Mouse (Mus musculus): ENCODE results near the gene Nup93. TPM values are rescaled to one million over a fixed set of nuclear protein-coding genes. Genes with fewer than 3 reads are reported as not detected.

Gene Nup93
- polyA plus RNA-seq, 1 experiment from 2014 or later = 103 TPM

DNA sequence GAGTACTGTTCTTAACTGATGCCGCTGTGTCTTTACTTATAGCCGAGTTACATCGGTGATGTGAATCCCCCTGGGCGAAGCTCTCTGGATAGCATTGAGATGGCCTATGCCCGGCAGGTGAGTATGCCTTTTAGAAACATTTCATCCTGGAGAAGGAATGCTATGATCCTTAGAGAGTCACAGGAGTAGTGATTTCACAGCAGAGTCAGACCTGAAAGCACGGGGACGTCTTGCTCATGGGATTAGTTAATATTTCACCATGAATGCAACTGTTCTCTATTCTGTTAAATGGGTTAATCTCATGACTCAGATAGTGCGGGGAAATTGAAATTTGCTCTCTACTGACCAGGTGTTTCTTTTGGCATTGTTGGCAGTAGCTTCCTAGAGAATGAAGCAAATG is 78.3 kb downstream of the Nup93 start:
- 91% methylated on average over 8 of the region's 8 CpGs for WGBS
- ATAC-seq (ENCODE audit: low FRiP score, low TSS enrichment) = no peak
- Histone ChIP-seq H3K36me3 (ENCODE audit: control insufficient read depth, insufficient read depth, low read length) (no peaks in the 10 kb centered on the region; the same call in 1 of the 2 replicates), H3K4me2 (replicated peaks; ENCODE audit: low read depth, low read length) (no peak overlapping the region), H3K9ac (ENCODE audit: low read depth, low read length) (no peak overlapping the region), H3K27me3 (ENCODE audit: control insufficient read depth, insufficient read depth, low read length) (no peaks in the 10 kb centered on the region), H3K9me3 (ENCODE audit: control insufficient read depth, low read length) (no peaks in the 10 kb centered on the region), H3K4me1 (ENCODE audit: control insufficient read depth, insufficient read depth, low read length) (no peaks in the 10 kb centered on the region), H3K27ac (ENCODE audit: low read depth, low read length) (no peak overlapping the region), H3K4me3 (ENCODE audit: low read length) (no peak overlapping the region)

DNA sequence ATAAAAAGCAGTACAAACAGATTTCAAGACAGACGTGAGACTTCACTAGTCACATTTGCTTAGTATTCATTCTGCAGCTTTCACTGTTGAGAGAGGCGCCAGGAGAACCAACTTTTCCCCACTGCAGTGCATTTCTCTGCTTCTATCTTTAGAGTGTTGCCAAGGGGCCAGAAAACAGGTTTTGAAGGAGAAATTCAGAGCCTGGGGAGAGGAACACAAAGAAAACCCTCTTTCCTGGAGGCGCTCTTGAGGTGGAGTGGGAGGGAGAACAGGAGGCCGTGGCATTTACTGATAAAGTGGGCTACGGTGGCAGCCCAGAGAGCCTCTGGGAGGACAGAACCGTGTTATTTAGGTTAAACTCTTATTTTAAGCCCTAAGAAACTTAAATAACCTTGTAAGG is 81.3 kb downstream of the Nup93 start:
- ATAC-seq (ENCODE audit: low FRiP score, low TSS enrichment) = no peak
- Histone ChIP-seq H3K9ac (ENCODE audit: low read depth, low read length) (no peak overlapping the region), H3K9me3 (ENCODE audit: control insufficient read depth, low read length) (no peaks in the 10 kb centered on the region), H3K4me3 (ENCODE audit: low read length) (no peak overlapping the region), H3K4me2 (replicated peaks; ENCODE audit: low read depth, low read length) (no peak overlapping the region), H3K4me1 (ENCODE audit: control insufficient read depth, insufficient read depth, low read length) (no peaks in the 10 kb centered on the region), H3K27ac (ENCODE audit: low read depth, low read length) (no peak overlapping the region), H3K27me3 (ENCODE audit: control insufficient read depth, insufficient read depth, low read length) (no peaks in the 10 kb centered on the region), H3K36me3 (ENCODE audit: control insufficient read depth, insufficient read depth, low read length) (no peaks in the 10 kb centered on the region; the same call in 1 of the 2 replicates)
- WGBS = 86% methylated on average over 6 of the region's 6 CpGs

DNA sequence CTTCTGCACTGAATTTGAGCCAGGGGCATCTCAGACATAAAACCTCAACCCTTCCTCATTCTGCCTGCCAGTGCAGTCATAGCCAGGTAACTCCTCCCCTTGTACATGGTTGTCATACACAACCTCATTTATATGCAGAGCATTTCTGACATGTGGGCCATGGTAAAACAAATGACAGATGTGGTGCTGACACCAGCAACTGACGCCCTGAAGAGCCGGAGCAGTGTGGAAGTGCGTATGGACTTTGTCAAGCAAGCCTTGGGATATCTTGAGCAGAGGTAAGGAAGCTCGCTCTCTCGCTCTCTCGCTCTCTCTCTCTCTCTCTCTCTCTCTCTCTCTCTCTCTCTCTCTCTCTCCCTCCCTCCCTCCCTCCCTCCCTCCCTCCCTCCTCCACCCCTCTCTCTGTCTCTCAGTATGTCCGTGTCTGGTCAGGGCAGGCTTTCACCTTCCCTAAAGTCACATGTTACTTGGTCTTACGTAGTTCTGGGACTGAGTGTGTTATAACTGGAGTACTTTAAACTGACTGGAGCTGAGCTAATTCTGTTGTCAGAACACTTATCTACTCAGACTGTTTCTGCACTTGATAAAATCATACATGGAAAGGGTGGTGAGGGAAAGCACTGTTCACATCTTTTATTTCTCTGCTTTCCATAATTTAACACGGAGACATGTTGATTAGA is 82.1 kb downstream of the Nup93 start:
- Histone ChIP-seq H3K36me3 (ENCODE audit: control insufficient read depth, insufficient read depth, low read length) (no peaks in the 10 kb centered on the region; the same call in 1 of the 2 replicates), H3K4me3 (ENCODE audit: low read length) (no peak overlapping the region), H3K27ac (ENCODE audit: low read depth, low read length) (no peak overlapping the region), H3K27me3 (ENCODE audit: control insufficient read depth, insufficient read depth, low read length) (no peaks in the 10 kb centered on the region), H3K4me1 (ENCODE audit: control insufficient read depth, insufficient read depth, low read length) (no peaks in the 10 kb centered on the region), H3K9ac (ENCODE audit: low read depth, low read length) (no peak overlapping the region), H3K4me2 (replicated peaks; ENCODE audit: low read depth, low read length) (no peak overlapping the region), H3K9me3 (ENCODE audit: control insufficient read depth, low read length) (no peaks in the 10 kb centered on the region)
- 76% methylated on average over 9 of the region's 9 CpGs for WGBS
- no peak for ATAC-seq (ENCODE audit: low FRiP score, low TSS enrichment)

DNA sequence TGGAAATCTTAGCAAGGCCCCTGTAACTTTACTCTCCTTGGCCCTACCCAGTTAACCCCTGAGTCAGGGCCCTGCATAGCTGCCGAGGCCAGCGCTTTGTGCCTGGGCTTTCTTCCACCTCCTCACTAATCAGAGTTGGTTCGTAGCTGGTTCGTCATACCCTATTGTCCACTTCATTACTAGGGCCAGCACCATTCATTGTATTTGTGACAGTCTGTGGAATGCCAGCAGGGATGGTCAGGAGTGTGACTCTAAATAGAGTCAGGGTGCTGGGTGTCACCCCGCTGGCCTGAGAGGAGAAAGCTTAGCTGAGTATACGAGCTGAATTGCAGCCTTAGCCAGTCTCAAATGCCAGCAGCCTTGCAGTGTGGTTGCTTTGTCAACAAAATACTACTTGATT is 82.7 kb downstream of the Nup93 start:
- peaks cover 6% of the 10 kb centered on the region for H3K36me3 ChIP-seq (ENCODE audit: control insufficient read depth, insufficient read depth, low read length)
- no peaks in the 10 kb centered on the region for H3K9me3 ChIP-seq (ENCODE audit: control insufficient read depth, low read length)
- no peak overlapping the region for H3K4me2 ChIP-seq (replicated peaks; ENCODE audit: low read depth, low read length)
- H3K4me1 ChIP-seq (ENCODE audit: control insufficient read depth, insufficient read depth, low read length) = no peaks in the 10 kb centered on the region
- no peak overlapping the region for H3K9ac ChIP-seq (ENCODE audit: low read depth, low read length)
- no peak for ATAC-seq (ENCODE audit: low FRiP score, low TSS enrichment)
- H3K4me3 ChIP-seq (ENCODE audit: low read length) = no peak overlapping the region
- WGBS = 52% methylated on average over 6 of the region's 6 CpGs
- H3K27ac ChIP-seq (ENCODE audit: low read depth, low read length) = no peak overlapping the region
- no peaks in the 10 kb centered on the region for H3K27me3 ChIP-seq (ENCODE audit: control insufficient read depth, insufficient read depth, low read length)

DNA sequence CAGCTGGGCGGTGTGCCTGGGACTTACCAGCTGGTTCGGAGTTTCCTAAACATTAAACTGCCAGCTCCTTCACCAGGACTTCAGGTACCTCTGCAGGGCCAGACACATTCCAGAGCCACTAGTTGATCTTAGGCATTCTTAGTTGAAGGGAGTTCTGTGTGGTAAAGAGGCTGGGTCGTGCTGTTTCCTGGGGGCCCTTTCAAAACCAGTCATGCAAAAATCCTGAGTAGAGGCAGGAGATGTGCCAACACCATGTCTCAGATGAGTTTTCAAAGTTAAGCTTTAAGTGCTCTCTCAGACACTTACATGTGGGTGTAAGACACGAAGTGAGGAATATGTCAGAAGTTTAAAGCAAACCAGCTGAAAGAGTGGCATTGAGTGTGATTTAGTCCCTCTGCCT is 86.4 kb downstream of the Nup93 start:
- WGBS = 66% methylated on average over 4 of the region's 4 CpGs
- H3K36me3 ChIP-seq (ENCODE audit: control insufficient read depth, insufficient read depth, low read length) = peaks cover 36% of the 10 kb centered on the region
- no peaks in the 10 kb centered on the region for H3K9me3 ChIP-seq (ENCODE audit: control insufficient read depth, low read length)
- H3K9ac ChIP-seq (ENCODE audit: low read depth, low read length) = no peak overlapping the region
- H3K4me3 ChIP-seq (ENCODE audit: low read length) = no peak overlapping the region
- H3K4me2 ChIP-seq (replicated peaks; ENCODE audit: low read depth, low read length) = no peak overlapping the region
- no peaks in the 10 kb centered on the region for H3K27me3 ChIP-seq (ENCODE audit: control insufficient read depth, insufficient read depth, low read length)
- ATAC-seq (ENCODE audit: low FRiP score, low TSS enrichment) = no peak
- no peak overlapping the region for H3K27ac ChIP-seq (ENCODE audit: low read depth, low read length)
- H3K4me1 ChIP-seq (ENCODE audit: control insufficient read depth, insufficient read depth, low read length) = no peaks in the 10 kb centered on the region

DNA sequence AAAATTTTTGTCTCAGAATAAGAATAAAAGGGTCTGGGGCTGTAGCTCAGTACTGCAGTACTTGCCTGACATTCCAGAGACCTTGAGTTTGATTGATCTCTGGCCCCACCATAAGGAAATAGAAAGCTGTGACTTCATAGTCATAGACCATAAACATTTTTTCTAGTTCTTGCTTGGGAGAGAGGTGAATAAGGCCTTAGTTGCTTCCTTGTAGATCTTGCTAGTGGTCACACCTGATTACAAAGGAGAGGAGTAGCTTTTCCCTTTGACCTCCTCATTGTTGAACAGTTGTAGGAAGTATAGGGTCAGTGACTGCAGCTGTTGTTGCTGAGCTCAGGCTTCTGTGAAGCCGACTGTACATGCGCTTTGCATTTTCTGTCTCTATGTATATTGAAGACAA is 90.0 kb downstream of the Nup93 start:
- Histone ChIP-seq H3K4me1 (ENCODE audit: control insufficient read depth, insufficient read depth, low read length) (no peaks in the 10 kb centered on the region), H3K9ac (ENCODE audit: low read depth, low read length) (no peak overlapping the region), H3K27me3 (ENCODE audit: control insufficient read depth, insufficient read depth, low read length) (no peaks in the 10 kb centered on the region), H3K36me3 (ENCODE audit: control insufficient read depth, insufficient read depth, low read length) (peaks cover 55% of the 10 kb centered on the region), H3K9me3 (ENCODE audit: control insufficient read depth, low read length) (no peaks in the 10 kb centered on the region), H3K4me3 (ENCODE audit: low read length) (no peak overlapping the region), H3K4me2 (replicated peaks; ENCODE audit: low read depth, low read length) (no peak overlapping the region), H3K27ac (ENCODE audit: low read depth, low read length) (no peak overlapping the region)
- WGBS = 95% methylated on average over 2 of the region's 2 CpGs
- no peak for ATAC-seq (ENCODE audit: low FRiP score, low TSS enrichment)

DNA sequence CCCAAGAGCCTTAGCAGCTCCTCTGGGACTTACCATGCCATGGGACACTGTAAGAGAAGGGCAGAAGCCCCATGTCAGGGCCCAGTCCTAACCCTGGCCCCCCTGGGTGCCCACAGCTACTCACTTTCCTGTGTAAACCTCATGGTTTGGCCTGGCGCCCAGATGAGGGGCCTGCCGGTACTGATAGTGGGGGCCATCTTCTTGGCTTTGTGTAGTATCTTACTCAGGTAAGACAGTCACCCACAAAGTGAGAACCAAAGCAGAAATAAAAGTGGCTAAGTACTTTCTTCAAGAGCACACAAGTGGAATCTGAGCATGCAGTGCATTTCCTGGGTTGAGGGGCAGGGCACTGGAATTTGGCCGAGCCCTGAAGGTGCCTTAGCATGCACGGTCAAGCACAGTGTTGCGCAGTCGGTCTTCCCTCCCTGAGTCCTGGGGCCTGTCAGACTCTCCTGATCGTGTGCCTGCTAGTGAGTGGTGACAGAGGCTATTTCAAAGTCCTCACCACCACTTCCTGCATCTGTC is 92.7 kb downstream of the Nup93 start:
- no peak overlapping the region for H3K4me3 ChIP-seq (ENCODE audit: low read length)
- H3K27ac ChIP-seq (ENCODE audit: low read depth, low read length) = no peak overlapping the region
- H3K27me3 ChIP-seq (ENCODE audit: control insufficient read depth, insufficient read depth, low read length) = no peaks in the 10 kb centered on the region
- no peak overlapping the region for H3K4me2 ChIP-seq (replicated peaks; ENCODE audit: low read depth, low read length)
- ATAC-seq (ENCODE audit: low FRiP score, low TSS enrichment) = no peak
- 90% methylated on average over 7 of the region's 7 CpGs for WGBS
- no peak overlapping the region for H3K9ac ChIP-seq (ENCODE audit: low read depth, low read length)
- H3K4me1 ChIP-seq (ENCODE audit: control insufficient read depth, insufficient read depth, low read length) = no peaks in the 10 kb centered on the region
- peaks cover 61% of the 10 kb centered on the region for H3K36me3 ChIP-seq (ENCODE audit: control insufficient read depth, insufficient read depth, low read length)
- no peaks in the 10 kb centered on the region for H3K9me3 ChIP-seq (ENCODE audit: control insufficient read depth, low read length)

DNA sequence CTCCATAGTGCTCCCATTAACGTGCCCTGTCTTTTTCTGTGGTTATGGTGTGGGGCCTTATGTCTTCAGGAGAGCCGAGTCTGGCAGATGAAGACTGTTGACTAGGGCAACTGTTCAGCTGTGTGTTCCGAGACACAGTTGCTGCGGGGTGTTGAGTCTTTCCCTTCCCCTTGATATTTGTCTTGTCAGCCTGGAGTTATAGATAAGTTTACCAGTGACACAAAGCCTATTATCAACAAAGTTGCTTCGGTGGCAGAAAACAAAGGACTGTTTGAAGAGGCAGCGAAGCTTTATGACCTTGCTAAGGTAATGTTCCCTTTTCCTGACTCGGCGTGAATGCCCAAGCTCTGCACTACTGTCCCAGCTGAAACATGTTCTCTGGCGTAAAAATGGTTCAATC is 93.3 kb downstream of the Nup93 start:
- H3K27ac ChIP-seq (ENCODE audit: low read depth, low read length) = no peak overlapping the region
- no peak for ATAC-seq (ENCODE audit: low FRiP score, low TSS enrichment)
- no peaks in the 10 kb centered on the region for H3K27me3 ChIP-seq (ENCODE audit: control insufficient read depth, insufficient read depth, low read length)
- no peak overlapping the region for H3K4me3 ChIP-seq (ENCODE audit: low read length)
- H3K4me1 ChIP-seq (ENCODE audit: control insufficient read depth, insufficient read depth, low read length) = no peaks in the 10 kb centered on the region
- H3K36me3 ChIP-seq (ENCODE audit: control insufficient read depth, insufficient read depth, low read length) = peaks cover 59% of the 10 kb centered on the region
- WGBS = 85% methylated on average over 9 of the region's 9 CpGs
- no peak overlapping the region for H3K4me2 ChIP-seq (replicated peaks; ENCODE audit: low read depth, low read length)
- H3K9ac ChIP-seq (ENCODE audit: low read depth, low read length) = no peak overlapping the region
- H3K9me3 ChIP-seq (ENCODE audit: control insufficient read depth, low read length) = no peaks in the 10 kb centered on the region

DNA sequence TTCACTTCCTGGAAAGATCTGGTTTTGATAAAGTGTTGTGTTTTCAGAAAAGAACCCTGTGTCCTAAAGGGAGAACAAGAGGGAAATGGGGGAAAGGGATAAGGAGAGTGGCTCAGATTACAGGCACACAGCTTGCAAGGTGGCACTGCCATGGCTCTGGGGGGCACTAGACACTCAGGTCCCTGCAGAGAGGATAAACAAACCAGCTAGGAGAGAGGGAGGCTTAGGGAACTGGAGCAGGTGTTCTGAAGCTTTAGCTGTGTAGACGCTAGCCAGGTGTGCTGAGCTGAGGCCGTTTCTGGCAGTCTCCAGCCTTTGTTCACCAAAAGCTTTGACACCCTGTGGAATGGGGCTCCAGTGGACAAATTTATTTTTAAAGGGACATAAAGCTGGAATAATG is 99.7 kb downstream of the Nup93 start:
- H3K36me3 ChIP-seq (ENCODE audit: control insufficient read depth, insufficient read depth, low read length) = peaks cover 19% of the 10 kb centered on the region; the same call in 1 of the 2 replicates
- H3K9me3 ChIP-seq (ENCODE audit: control insufficient read depth, low read length) = no peaks in the 10 kb centered on the region
- no peak overlapping the region for H3K4me3 ChIP-seq (ENCODE audit: low read length)
- no peaks in the 10 kb centered on the region for H3K27me3 ChIP-seq (ENCODE audit: control insufficient read depth, insufficient read depth, low read length)
- no peak overlapping the region for H3K9ac ChIP-seq (ENCODE audit: low read depth, low read length)
- no peak for ATAC-seq (ENCODE audit: low FRiP score, low TSS enrichment)
- no peak overlapping the region for H3K27ac ChIP-seq (ENCODE audit: low read depth, low read length)
- no peaks in the 10 kb centered on the region for H3K4me1 ChIP-seq (ENCODE audit: control insufficient read depth, insufficient read depth, low read length)
- 88% methylated on average over 2 of the region's 2 CpGs for WGBS
- H3K4me2 ChIP-seq (replicated peaks; ENCODE audit: low read depth, low read length) = no peak overlapping the region
